In the genomic region with DNA sequence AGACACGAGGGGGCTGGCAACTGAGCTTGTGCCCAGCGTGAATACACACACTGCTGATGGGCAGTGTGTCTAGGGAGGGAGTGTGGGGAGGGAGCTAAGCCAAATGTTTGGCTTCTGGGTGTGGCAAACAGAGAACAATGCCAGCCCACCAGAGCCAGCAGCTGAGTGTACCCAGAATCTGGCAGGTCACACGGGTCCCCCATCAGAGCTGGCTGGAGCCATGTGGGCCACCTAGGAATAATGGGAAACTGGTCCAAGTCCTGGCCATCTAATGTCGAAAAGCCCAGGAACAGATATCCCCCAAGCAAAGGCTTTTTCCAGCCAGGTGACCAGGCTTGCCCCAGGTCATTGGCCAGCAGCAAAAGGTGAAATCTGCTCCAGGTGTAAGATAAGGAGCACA, we compare ENCODE assay signal across 10 mouse cellular contexts. TPM values are rescaled to one million over a fixed set of nuclear protein-coding genes. Genes with fewer than 3 reads are reported as not detected.
A peak's percentile ranks its signal among the peaks of the same experiment; 100 is the strongest.
DNase-seq lines count a peak whose midpoint lies in the region; ATAC-seq lines count a peak whose summit lies in the region.
"Had no signal": no experiment of that assay in that cellular context is flagged by ENCODE, and none has a peak within 500 bp of the region (broad histone marks: within the 10 kb centered on the region; RNA-seq: fewer than 3 reads in every experiment).

No protein-coding gene starts in this region.

- peaks cover 44% of the 10 kb centered on the region for H3K4me1 ChIP-seq in heart, embryonic 13.5 days
- H3K4me1 ChIP-seq in neural tube, embryonic 15.5 days, result peaks cover 46% of the 10 kb centered on the region

- 0 out of 2 replicates have a peak overlapping the region, but pooled peaks have one; percentile 79 for H3K27ac ChIP-seq in heart, embryonic 13.5 days (replicated peaks)
- peak overlapping the region; percentile 29; the same call in 1 of the 2 replicates for H3K27ac ChIP-seq in neural tube, embryonic 15.5 days (replicated peaks)

- ATAC-seq in heart, embryonic 13.5 days (ENCODE audit: extremely low read depth, insufficient number of reproducible peaks, low FRiP score, low TSS enrichment), result no peak
- no peak for ATAC-seq in neural tube, embryonic 15.5 days (ENCODE audit: low FRiP score)
- ATAC-seq: liver, postnatal 0 days had no signal

- 62% methylated on average over 4 of the region's 4 CpGs for WGBS in heart, embryonic 13.5 days
- 55% methylated on average over 4 of the region's 4 CpGs for WGBS in neural tube, embryonic 15.5 days

- intact Hi-C loops in heart, postnatal 36 days (cut with DNase I), result no loop called here

- H3K9me3 ChIP-seq in heart, embryonic 13.5 days, result no peaks in the 10 kb centered on the region
- no peaks in the 10 kb centered on the region for H3K9me3 ChIP-seq in neural tube, embryonic 15.5 days (replicated peaks)

- peak overlapping the region; percentile 88 for H3K9ac ChIP-seq in heart, embryonic 13.5 days
- no peak overlapping the region for H3K9ac ChIP-seq in neural tube, embryonic 15.5 days (replicated peaks)
- H3K9ac ChIP-seq: liver, postnatal 0 days had no signal

- no peak for DNase-seq in heart, postnatal 36 days
- DNase-seq in lung, postnatal 36 days, result peak; percentile 33
- no peak for DNase-seq in lung, postnatal 14 days
- peak; percentile 89 for DNase-seq in cerebellum, adult 9-11 months
- DNase-seq in urinary bladder, postnatal 14 days (ENCODE audit: low spot score), result no peak
- no peak for DNase-seq in adrenal gland, postnatal 4 days (ENCODE audit: low spot score in 2 of 2)
- DNase-seq: liver, postnatal 0 days; right cerebral cortex, postnatal 4 days had no signal

- no peaks in the 10 kb centered on the region for H3K27me3 ChIP-seq in heart, embryonic 13.5 days (replicated peaks)
- H3K27me3 ChIP-seq in neural tube, embryonic 15.5 days (replicated peaks), result no peaks in the 10 kb centered on the region

- H3K36me3 ChIP-seq in heart, embryonic 13.5 days, result peaks cover 37% of the 10 kb centered on the region
- H3K36me3 ChIP-seq in neural tube, embryonic 15.5 days, result peaks cover 27% of the 10 kb centered on the region

- no peak overlapping the region for H3K4me3 ChIP-seq in heart, embryonic 13.5 days
- H3K4me3 ChIP-seq in neural tube, embryonic 15.5 days (replicated peaks), result no peak overlapping the region

- H3K4me2 ChIP-seq in heart, embryonic 13.5 days, result no peak overlapping the region
- H3K4me2 ChIP-seq in neural tube, embryonic 15.5 days, result no peak overlapping the region

RNA-seq across cellular contexts. Expression of a gene that starts 3.3 kb away (rescaled TPM):
- 122 and 124 TPM in 2 replicates for polyA plus RNA-seq in heart, embryonic 13.5 days (2015; fragmentation: Nextera tagmentation; extraction: Ambion mirVana)
- total RNA-seq in heart, postnatal 36 days (2021), result 10 to 100 TPM; 41.9 to 43.1 TPM
- 174 and 200 TPM in 2 replicates for polyA plus RNA-seq in neural tube, embryonic 15.5 days (2015; fragmentation: Nextera tagmentation; extraction: Ambion mirVana)
- total RNA-seq in adrenal gland, postnatal 4 days (2021), result 100 to 1,000 TPM; 106 to 107 TPM

RNA-seq across cellular contexts. Expression of a gene that starts 8.2 kb away (rescaled TPM):
- polyA plus RNA-seq in heart, embryonic 13.5 days (2015; fragmentation: Nextera tagmentation; extraction: Ambion mirVana), result 28.9 and 31.4 TPM in 2 replicates
- 10 to 100 TPM; 62.9 to 69.4 TPM for total RNA-seq in heart, postnatal 36 days (2021)
- 32.7 and 35.8 TPM in 2 replicates for polyA plus RNA-seq in neural tube, embryonic 15.5 days (2015; fragmentation: Nextera tagmentation; extraction: Ambion mirVana)
- 10 to 100 TPM; 65.1 to 71.1 TPM for total RNA-seq in adrenal gland, postnatal 4 days (2021)

RNA-seq across cellular contexts. Expression of a gene that starts 36.2 kb away (rescaled TPM):
- polyA plus RNA-seq in heart, embryonic 13.5 days (2015; fragmentation: Nextera tagmentation; extraction: Ambion mirVana), result 18.8 and 23.2 TPM in 2 replicates
- 1 to 10 TPM; 7.6 to 8.8 TPM for total RNA-seq in heart, postnatal 36 days (2021)
- 59.0 and 63.2 TPM in 2 replicates for polyA plus RNA-seq in neural tube, embryonic 15.5 days (2015; fragmentation: Nextera tagmentation; extraction: Ambion mirVana)
- total RNA-seq in adrenal gland, postnatal 4 days (2021), result 10 to 100 TPM; 25.9 to 33.9 TPM

RNA-seq across cellular contexts. Expression of a gene that starts 59.8 kb away (rescaled TPM):
- 74.5 and 76.8 TPM in 2 replicates for polyA plus RNA-seq in heart, embryonic 13.5 days (2015; fragmentation: Nextera tagmentation; extraction: Ambion mirVana)
- total RNA-seq in heart, postnatal 36 days (2021), result 100 to 1,000 TPM; 496 to 534 TPM
- polyA plus RNA-seq in neural tube, embryonic 15.5 days (2015; fragmentation: Nextera tagmentation; extraction: Ambion mirVana), result 21.3 and 26.8 TPM in 2 replicates
- 10 to 100 TPM; 77.6 to 90.3 TPM for total RNA-seq in adrenal gland, postnatal 4 days (2021)

RNA-seq across cellular contexts. Expression of a gene that starts 60.0 kb away (rescaled TPM):
- 100.0 and 109 TPM in 2 replicates for polyA plus RNA-seq in heart, embryonic 13.5 days (2015; fragmentation: Nextera tagmentation; extraction: Ambion mirVana)
- 10 to 100 TPM; 82.9 to 85.1 TPM for total RNA-seq in heart, postnatal 36 days (2021)
- 138 and 145 TPM in 2 replicates for polyA plus RNA-seq in neural tube, embryonic 15.5 days (2015; fragmentation: Nextera tagmentation; extraction: Ambion mirVana)
- 100 to 1,000 TPM; 165 to 169 TPM for total RNA-seq in adrenal gland, postnatal 4 days (2021)

Comparison
In these comparisons a context has a peak if more than half of its experiments do, and no peak if none do; other contexts are left out.
1. DNase-seq: peak in lung, postnatal 36 days (single experiment) and cerebellum, adult 9-11 months (single experiment); none in heart, postnatal 36 days (0 of 2), lung, postnatal 14 days (single experiment), urinary bladder, postnatal 14 days (single experiment) and adrenal gland, postnatal 4 days (0 of 2).